Mouse (Mus musculus) hematopoietic stem cell, adult 5-6 weeks (primary cell): ENCODE measurements at regions not wholly inside any gene's neighbourhood (a gene's known extent, or its start where the extent isn't known, plus 50 kb on each side); places are given as distances from the start of the nearest gene placed in this dataset.
A peak's percentile ranks its signal among the peaks of the same experiment; 100 is the strongest.

Experiments
- ATAC-seq, 2 experiments: fragments of 125-278 bp in 1 of 2; replicated peaks in 1 of 2; 2 replicates each; pipeline ENCODE4 v1.8.0; 2016 to 2017; ENCODE audit warnings: inconsistent platforms in 2 of 2, mild to moderate bottlenecking in 2 of 2, moderate number of reproducible peaks in 2 of 2, low read depth in 1 of 2, moderate TSS enrichment in 1 of 2; ENCODE audit not compliant: low FRiP score in 2 of 2, poor library complexity in 2 of 2, severe bottlenecking in 2 of 2, insufficient read depth in 1 of 2, low TSS enrichment in 1 of 2

GRCm38 (mm10) chr2:124718985-124719384, 348.9 kb upstream of the Slc24a5 start:
- ATAC-seq: no peak

GRCm38 (mm10) chr2:124719820-124720478, 348.0 kb upstream of the Slc24a5 start:
- ATAC-seq: peak; percentile 94 to 95

GRCm38 (mm10) chr2:124720593-124721445, 347.1 kb upstream of the Slc24a5 start:
- no peak for ATAC-seq

- ATAC-seq: no peak
These were observed 343.8 kb upstream of the Slc24a5 start for GRCm38 (mm10) chr2:124724171-124724570.

- ATAC-seq: no peak
These were observed 343.0 kb upstream of the Slc24a5 start for GRCm38 (mm10) chr2:124724827-124725480.

GRCm38 (mm10) chr2:124727979-124728378, 339.9 kb upstream of the Slc24a5 start:
- no peak for ATAC-seq

- peak; percentile 98 to 99 for ATAC-seq
These were observed 335.3 kb upstream of the Slc24a5 start for GRCm38 (mm10) chr2:124732593-124732992.

GRCm38 (mm10) chr2:124740848-124741247, 327.1 kb upstream of the Slc24a5 start:
- peak; percentile 26 to 44; a peak in 1 of 4 replicates for ATAC-seq

- ATAC-seq: no peak
These were observed 325.0 kb upstream of the Slc24a5 start for GRCm38 (mm10) chr2:124742964-124743363.

- ATAC-seq: no peak
These were observed 322.9 kb upstream of the Slc24a5 start for GRCm38 (mm10) chr2:124745045-124745444.

GRCm38 (mm10) chr2:124747119-124747518, 320.8 kb upstream of the Slc24a5 start:
- ATAC-seq: no peak

- ATAC-seq: no peak
These were observed 320.3 kb upstream of the Slc24a5 start for GRCm38 (mm10) chr2:124747627-124748026.

- ATAC-seq: peak; percentile 83 to 85
These were observed 316.1 kb upstream of the Slc24a5 start for GRCm38 (mm10) chr2:124751832-124752231.

GRCm38 (mm10) chr2:124753717-124754116, 314.2 kb upstream of the Slc24a5 start:
- ATAC-seq: no peak

GRCm38 (mm10) chr2:124755244-124755643, 312.7 kb upstream of the Slc24a5 start:
- ATAC-seq: no peak

GRCm38 (mm10) chr2:124758992-124759391, 308.9 kb upstream of the Slc24a5 start:
- no peak for ATAC-seq

GRCm38 (mm10) chr2:124763650-124764049, 304.3 kb upstream of the Slc24a5 start:
- no peak for ATAC-seq
